Mouse (Mus musculus): ENCODE data around the gene Gm28044.
"Not testable (repeated sequence)": the region's sequence is repeated elsewhere in the genome, so short reads cannot be mapped to it uniquely, and the experiment has no call there.

The Gm28044 gene

DNA sequence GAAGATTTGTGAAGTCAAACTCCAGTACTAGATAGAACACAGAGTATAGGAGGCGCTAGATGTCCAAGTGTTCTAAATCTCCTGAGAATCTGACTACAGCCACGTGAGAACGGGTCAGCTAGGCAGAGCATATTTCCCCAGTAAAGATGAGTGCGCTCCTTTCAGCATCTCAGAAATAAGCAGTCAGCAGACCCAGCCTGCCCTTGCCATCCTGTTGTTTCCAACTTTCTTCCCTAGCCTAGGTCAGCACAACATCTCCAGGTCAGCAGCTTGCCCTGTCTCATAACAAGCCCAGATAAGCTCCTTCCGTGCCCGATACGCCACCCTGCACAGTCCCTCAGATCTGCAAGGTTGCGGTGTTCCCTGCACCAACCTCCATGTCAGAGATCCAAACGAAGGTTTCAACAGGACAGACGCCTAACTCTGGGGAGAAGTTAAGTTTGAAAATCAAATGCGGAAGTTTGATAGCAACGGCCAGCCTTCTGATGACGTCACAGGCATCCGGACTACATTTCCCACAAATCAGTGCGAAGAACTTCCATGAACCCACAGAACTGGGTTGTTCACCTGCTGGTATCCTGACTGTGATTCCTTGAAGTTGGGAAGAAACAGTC, at the start of gene Gm28044, which contains the start of gene Zfp953:
Gm28044 (minus strand) TSS at position 406 of the 614 bp plus-strand sequence.
Zfp953 (minus strand) TSS at position 475 of the 614 bp plus-strand sequence.
- peak; percentile 88 to 93 for DNase-seq

DNA sequence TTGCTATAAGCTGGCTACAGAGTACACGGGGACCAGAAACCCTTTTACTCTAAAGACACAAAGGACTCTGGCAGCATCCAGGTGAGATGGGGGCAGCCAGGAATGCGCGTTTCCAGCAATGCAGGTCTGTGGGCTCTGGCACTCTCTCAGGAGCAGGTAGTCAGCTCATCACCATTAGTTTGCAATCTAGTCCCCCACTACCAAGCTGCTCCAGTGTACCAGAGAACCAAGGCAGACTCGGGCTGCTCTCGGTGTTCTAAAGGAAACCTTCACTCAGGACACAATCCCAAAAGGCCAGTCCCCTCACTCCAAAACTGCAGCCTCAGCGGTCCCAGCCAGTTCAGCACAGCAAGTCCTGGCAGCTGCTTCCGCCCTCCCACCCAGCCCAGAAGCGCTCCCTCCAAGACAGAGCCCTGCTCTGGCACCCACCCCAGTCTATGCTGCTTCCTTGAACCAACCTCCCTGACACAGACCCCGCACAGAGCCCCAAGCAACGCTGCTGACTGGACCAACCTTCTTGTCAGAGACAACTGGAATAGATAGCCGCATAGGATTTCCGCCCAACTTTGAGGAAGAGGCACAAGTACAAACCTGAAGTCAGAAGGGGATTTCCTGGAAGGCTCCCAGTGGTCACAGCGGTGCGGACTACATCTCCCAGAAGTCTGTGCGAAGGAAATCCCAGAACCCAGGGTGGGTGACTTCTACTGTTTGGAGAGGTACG, 39.0 kb upstream of the Gm28044 start, which contains the start of gene Zfp429:
Zfp429 (minus strand) TSS at position 637 of the 721 bp plus-strand sequence.
- DNase-seq: peak; percentile 71 to 72

DNA sequence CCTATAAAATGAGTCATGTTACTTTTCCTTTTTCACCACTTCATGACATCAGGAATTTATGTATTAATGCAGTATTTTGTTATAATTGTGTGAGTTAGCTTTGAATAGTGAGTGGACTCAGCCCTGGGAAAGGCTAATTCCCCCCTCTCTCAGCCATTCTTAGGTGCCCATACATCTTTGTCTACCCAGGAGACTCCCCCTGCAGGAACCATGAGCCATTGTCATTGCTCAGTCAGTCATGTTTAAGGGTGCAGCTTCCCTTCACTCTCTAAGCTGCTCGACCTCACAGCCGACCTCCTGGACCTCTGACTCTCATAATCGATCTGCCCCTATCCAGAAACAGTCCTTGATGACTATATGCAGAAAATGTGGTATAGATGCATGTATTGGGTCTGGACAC, 15.9 kb upstream of the Gm28044 start:
- not testable (repeated sequence) for DNase-seq

DNA sequence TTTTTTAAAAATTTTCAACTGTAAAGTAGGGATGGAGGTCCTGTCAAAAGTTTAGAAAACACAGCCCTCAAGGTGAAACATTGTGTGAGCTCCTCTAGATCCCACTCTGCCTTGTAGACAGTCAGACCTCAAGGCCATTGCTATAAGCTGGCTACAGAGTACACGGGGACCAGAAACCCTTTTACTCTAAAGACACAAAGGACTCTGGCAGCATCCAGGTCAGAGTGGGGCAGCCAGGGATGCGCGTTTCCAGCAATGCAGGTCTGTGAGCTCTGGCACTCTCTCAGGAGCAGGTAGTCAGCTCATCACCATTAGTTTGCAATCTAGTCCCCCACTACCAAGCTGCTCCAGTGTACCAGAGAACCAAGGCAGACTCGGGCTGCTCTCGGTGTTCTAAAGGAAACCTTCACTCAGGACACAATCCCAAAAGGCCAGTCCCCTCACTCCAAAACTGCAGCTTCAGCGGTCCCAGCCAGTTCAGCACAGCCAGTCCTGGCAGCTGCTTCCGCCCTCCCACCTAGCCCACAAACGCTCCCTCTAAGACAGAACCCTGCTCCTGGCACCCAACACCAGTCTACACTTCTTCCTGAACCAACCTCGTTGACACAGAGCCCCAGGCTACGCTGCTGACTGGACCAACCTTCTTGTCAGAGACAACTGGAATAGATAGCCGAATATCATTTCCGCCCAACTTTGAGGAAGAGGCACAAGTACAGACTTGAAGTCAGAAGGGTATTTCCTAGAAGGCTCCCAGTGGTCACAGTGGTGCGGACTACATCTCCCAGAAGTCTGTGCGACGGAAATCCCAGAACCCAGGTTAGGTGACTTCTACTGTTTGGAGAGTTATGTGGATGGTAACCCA, 14.9 kb upstream of the Gm28044 start, which contains the start of the genes Gm28041 and Zfp456:
Gm28041 (minus strand) TSS at position 684 of the 862 bp plus-strand sequence.
Zfp456 (minus strand) TSS at position 761 of the 862 bp plus-strand sequence.
- peak; percentile 28 to 40 for DNase-seq

DNA sequence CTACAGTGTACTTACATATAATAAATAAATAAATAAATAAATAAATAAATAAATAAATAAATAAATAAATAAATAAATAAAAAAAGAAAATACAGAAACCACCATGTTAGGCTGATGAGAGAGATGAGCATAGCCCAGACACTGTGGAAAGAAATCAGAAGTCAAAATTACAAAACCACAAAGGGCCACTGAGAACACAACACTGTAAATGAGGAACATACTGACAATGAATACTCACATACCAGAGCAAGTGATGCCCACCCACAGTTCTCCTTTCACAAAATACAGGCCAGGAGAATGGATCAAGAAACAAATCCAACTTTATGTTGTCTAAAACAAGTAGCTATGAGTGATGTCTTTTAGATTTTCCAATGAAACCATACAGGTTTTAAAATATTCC, 8.5 kb downstream of the Gm28044 start:
- no peak for DNase-seq

DNA sequence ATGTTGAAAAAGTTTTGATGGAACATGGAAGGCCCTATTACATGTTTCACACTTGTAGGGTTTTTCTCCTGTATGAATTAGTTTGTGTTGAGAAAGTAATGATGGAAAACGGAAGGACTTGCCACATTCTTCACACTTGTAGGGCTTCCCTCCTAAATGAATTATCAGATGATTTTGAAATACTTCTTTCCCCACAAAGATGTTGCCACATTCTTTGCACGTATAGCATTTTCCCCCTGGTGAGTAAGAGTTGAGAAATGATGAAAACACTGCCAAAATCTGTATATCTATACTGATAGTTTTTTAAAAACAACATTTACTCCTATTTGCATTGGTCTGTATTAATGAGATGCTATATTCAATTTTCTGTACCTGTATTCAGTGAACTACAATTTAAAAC, 16.9 kb downstream of the Gm28044 start:
- DNase-seq: no peak

DNA sequence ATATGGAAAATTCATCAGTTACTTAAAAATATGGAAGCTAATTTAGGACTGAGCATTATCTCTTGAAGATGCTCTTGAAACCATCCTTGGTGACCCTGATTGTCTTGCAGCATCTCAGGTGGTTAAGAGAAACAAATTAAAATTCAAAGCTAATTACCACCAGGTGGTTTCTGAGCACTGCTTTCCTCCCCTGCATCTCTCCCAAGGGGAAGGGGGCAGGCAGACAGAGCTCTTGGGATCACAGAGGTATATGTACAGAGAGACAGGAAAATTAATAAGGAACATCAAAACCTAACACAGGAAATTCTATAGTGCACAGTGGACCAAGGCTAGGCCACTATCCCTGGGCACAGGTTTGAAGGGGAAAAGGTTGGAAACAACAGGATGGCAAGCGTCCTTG, 27.5 kb downstream of the Gm28044 start:
- peak in 1 of 2 experiments; percentile 2 for DNase-seq

DNA sequence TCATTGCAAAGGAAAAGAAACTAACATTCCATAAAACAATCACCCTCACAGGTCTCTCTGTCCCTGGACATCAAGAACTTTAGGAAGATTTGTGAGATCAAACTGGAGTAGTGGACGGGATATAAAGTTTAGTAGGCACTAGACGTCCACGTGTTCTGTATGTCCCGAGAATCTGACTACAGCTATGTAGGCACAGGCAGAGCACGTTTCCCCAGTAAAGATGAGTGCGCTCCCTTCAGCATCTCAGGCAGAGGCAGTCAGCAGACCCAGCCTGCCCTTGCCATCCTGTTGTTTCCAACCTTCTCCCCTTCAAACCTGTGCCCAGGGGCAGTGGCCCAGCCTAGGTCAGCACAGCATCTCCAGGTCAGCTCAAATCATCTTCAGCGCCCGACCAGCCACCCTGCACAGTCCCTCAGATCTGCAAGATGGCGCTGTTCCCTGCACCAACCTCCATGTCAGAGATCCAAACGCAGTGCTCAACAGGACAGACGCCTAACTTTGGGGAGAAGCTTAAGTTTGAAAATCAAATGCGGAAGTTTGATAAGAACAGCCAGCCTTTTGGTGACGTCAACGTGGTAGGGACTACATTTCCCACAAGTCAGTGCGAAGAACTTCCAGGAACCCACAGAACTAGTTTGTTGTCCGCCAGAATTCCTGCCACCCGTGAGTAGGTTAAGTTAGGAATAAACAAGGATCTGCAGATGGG, 28.2 kb downstream of the Gm28044 start, which contains the start of gene Zfp595:
Zfp595 (minus strand) TSS at position 552 of the 706 bp plus-strand sequence.
- DNase-seq: peak; percentile 79 to 86

DNA sequence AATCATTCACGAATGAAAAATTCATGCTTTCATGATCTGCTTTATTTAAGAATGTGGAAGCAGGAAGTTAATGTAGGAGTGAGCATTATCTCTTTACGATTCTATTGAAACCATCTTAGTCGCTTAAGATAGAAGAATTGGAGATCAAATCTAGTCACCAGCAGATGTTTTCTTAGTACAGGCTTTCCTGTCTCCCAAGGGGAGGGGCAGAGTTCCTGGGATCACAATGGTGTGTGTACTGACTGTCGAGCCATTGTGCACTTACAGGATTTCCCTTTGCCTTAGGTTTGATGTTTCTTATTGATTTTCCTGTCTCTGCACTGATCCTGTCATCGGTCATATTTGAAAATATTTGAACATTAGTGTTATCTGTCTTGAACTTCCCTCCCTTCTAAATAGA, 53.6 kb downstream of the Gm28044 start:
- peak in 1 of 2 experiments; percentile 7 for DNase-seq

DNA sequence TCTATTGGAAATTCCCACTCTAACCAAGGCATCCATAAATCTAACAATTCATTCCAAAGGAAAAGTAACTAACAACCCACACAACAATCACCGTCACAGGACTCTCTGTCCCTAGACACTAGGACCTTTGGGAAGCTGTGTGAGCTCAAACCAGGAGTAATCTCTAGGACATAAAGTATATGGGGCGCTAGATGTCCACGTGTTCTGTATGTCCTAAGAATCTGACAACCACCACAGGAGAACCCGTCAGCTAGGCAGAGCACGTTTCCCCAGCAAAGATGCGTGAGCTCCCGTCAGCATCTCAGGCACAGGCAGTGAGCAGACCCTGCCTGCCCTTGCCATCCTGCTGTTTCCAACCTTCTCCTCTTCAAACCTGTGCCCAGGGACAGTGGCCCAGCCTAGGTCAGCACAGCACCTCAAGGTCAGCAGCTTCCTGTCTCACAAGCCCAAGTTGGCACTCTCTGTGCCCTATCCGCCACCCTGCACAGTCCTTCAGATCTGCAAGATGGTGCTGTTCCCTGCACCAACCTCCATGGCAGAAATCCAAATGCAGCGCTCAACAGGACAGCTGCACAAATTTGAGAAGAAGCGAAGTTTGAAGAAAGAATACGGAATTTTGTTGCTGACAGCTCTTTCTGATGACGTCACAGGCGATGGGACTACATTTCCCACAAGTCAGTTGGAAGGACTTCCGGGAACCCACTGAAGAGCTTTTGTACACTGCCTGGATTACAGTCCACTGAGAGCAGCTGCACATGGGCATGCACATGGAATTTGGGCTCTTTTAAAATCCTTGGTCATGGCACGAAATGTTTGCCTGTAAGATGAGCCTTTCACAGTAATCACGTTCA, 54.3 kb downstream of the Gm28044 start, which contains the start of gene Zfp457:
Zfp457 (minus strand) TSS at position 664 of the 851 bp plus-strand sequence.
- DNase-seq: peak; percentile 90 to 93

DNA sequence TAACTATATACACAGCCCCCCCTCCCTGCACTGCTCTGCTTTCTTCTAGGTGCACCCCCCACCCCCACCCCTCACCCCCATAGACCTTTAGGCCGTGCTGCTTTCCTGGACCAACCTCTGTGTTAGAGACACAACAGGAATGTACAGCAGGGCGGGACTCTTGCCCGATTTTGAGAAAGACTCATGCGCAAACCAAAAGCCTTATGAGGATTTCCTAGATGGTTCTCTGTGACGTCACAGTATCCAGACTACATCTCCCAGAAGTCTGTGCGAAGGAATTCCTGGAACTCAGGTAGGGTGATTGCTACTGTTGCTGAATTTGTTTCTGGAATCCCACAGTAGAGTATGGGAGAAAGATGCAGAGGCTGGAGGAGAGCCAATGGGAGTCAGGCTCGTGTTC, 82.0 kb downstream of the Gm28044 start, which contains the start of gene Zfp458:
Zfp458 (minus strand) TSS at position 153 of the 400 bp plus-strand sequence.
- no peak for DNase-seq

DNA sequence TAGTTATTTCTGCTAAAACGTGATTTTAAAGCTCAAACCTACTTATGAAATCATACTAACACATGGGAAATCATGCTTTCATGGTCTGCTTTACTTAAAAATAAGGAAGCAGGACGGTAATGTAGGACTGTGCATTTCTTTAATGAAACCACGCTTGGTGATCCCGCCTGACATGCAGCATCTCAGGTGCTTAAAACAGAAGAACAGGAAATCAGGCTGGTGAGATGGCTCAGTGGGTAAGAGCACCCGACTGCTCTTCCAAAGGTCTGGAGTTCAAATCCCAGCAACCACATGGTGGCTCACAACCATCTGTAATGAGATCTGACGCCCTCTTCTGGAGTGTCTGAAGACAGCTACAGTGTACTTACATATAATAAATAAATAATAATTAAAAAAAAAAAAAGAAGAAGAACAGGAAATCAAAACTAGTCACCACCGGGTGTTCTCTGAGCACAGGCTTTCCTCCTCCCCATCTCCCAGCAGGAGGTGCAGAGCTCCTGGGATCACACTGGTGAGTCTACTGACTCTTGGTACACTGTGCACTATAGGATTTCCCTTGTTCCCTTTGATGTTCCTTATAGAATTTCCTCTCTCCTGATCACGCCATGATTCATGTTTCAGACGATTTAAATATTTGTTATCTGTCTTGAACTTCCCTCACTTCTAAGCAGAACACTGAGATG, 90.8 kb downstream of the Gm28044 start:
- not testable (repeated sequence) for DNase-seq

DNA sequence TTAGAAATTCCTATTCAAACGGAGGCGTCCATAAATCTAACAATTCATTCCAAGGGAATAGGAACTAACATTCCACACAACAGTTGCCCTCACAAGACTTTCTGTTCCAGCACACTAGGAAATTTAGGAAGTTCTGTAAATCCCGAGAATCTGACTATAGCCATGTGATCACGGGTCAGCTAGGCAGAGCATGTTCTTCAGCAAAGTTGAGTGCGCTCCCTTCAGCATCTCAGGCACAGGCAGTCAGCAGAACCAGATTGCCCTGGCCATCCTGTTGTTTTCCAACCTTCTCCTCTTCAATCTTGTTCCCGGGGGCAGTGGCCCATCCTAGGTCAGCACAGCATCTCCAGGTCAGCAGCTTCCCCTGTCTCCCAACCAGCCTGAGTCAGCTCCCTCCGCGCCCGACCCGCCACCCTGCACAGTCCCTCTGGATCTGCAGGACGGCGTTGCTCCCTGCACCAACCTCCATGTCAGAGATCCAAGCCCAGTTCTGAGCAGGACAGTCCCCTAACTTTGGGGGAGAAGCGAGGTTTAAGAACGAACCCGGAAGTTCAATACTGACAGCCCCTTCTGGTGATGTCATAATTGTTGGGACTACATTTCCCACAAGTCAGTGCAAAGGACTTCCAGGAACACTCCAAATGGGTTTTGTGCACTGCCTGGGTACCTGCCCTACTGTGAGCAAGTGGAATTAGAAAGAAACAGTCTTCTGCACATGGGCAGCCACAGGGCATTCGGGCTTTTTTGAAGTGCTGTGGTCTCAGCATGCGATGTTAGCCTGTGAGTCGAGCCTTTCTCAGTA, 91.6 kb downstream of the Gm28044 start:
- peak; percentile 76 to 89 for DNase-seq

Measured in cerebellum, adult 18-20 months (tissue).